Mouse (Mus musculus): Measurements from ENCODE around the gene Tmem178. TPM values are rescaled to one million over a fixed set of nuclear protein-coding genes. Genes with fewer than 3 reads are reported as not detected.

Tmem178 gene
- total and polyA plus RNA-seq, 3 experiments = 0.28 TPM; not detected in 2

GRCm38 (mm10) chr17:80900200-80900520, 44.3 kb upstream of the Tmem178 start:
- Histone ChIP-seq H3K9ac (ENCODE audit: control insufficient read depth, low read depth, low read length, poor library complexity, severe bottlenecking) (no peak overlapping the region), H3K79me2 (ENCODE audit: control insufficient read depth, insufficient read depth, low read length, poor library complexity) (no peaks in the 10 kb centered on the region), H3K27ac (ENCODE audit: control insufficient read depth, low read depth, low read length) (no peak overlapping the region), H3K27me3 (ENCODE audit: control insufficient read depth in 1 of 2, insufficient read depth in 2 of 2, low read length in 2 of 2) (no peaks in the 10 kb centered on the region; a peak in 1 of 4 replicates), H3K9me3 (replicated peaks; ENCODE audit: insufficient read depth, low read length) (no peaks in the 10 kb centered on the region), H3K4me1 (ENCODE audit: control insufficient read depth in 1 of 2, insufficient read depth in 2 of 2, low read length in 2 of 2) (no peaks in the 10 kb centered on the region), H3K36me3 (ENCODE audit: control insufficient read depth in 1 of 2, insufficient read depth in 2 of 2, low read length in 2 of 2) (no peaks in the 10 kb centered on the region), H3K4me3 (ENCODE audit: control insufficient read depth in 1 of 2, insufficient read depth in 1 of 2, low read depth in 2 of 2, low read length in 2 of 2) (no peak overlapping the region)
- TF ChIP-seq NELFE (IDR thresholded peaks at IDR 0.05; ENCODE audit: low read depth, low read length) = no peak
- TF ChIP-seq POLR2AphosphoS2 (IDR thresholded peaks at IDR 0.05; ENCODE audit: low read length) = no peak
- no peak for TF ChIP-seq MAX (IDR thresholded peaks at IDR 0.05; ENCODE audit: low read length)
- TF ChIP-seq CHD1 (IDR thresholded peaks at IDR 0.05; ENCODE audit: low read depth, low read length) = no peak
- TF ChIP-seq SIN3A (IDR thresholded peaks at IDR 0.05; ENCODE audit: low read length) = no peak
- TF ChIP-seq MEF2A (IDR thresholded peaks at IDR 0.05; ENCODE audit: extremely low read depth, insufficient replicate concordance, low read depth, low read length, poor library complexity, severe bottlenecking) = no peak
- no peak for TF ChIP-seq ZKSCAN1 (IDR thresholded peaks at IDR 0.05; ENCODE audit: low read depth, low read length)
- no peak for TF ChIP-seq NRF1 (IDR thresholded peaks at IDR 0.05; ENCODE audit: insufficient read depth, low read depth, low read length, poor library complexity, severe bottlenecking)
- TF ChIP-seq ETS1 (IDR thresholded peaks at IDR 0.05; ENCODE audit: low read depth, low read length) = no peak
- no peak for TF ChIP-seq SMC3 (IDR thresholded peaks at IDR 0.05; ENCODE audit: low read depth, low read length)
- no peak for TF ChIP-seq EP300 (IDR thresholded peaks at IDR 0.05; ENCODE audit: low read depth in 1 of 2, low read length in 2 of 2)
- no peak for TF ChIP-seq CTCF (IDR thresholded peaks at IDR 0.05 in 2 of 3, conservative IDR thresholded peaks at IDR 0.05 in 1 of 3; ENCODE audit: control insufficient read depth in 1 of 3, insufficient read depth in 1 of 3, low read depth in 2 of 3, low read length in 3 of 3, poor library complexity in 1 of 3, severe bottlenecking in 1 of 3)
- TF ChIP-seq RAD21 (IDR thresholded peaks at IDR 0.05; ENCODE audit: low read depth, low read length) = no peak
- no peak for TF ChIP-seq TBP (IDR thresholded peaks at IDR 0.05; ENCODE audit: low read depth, low read length)
- TF ChIP-seq MYC (IDR thresholded peaks at IDR 0.05; ENCODE audit: low read depth, low read length) = no peak
- TF ChIP-seq USF2 (IDR thresholded peaks at IDR 0.05; ENCODE audit: borderline replicate concordance in 1 of 2, insufficient read depth in 1 of 2, low read depth in 1 of 2, low read length in 2 of 2) = no peak
- no peak for TF ChIP-seq MAZ (IDR thresholded peaks at IDR 0.05; ENCODE audit: low read depth, low read length)
- no peak for DNase-seq (ENCODE audit: low read depth, low spot score)

DNA sequence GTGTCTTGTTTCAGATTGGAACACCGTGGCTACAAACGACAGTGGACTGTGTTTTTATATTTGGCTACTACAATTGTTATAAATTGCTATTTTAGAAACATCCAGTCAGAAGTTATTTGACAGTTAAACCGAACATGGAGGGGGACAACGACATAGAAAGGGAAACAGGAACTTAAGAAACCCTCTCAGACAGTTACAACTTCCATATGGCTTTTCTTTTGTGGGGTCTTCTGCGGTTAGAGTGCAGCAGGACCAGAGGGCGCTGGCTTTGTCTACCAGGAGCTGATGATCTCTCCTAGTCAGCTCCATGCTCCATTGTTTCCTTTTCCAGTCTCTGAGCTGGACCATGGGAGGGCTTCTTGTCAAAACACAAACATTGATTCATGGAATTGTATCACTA, 42.5 kb upstream of the Tmem178 start:
- H3K9ac ChIP-seq (ENCODE audit: control insufficient read depth, low read depth, low read length, poor library complexity, severe bottlenecking) = no peak overlapping the region
- H3K79me2 ChIP-seq (ENCODE audit: control insufficient read depth, insufficient read depth, low read length, poor library complexity) = no peaks in the 10 kb centered on the region
- no peaks in the 10 kb centered on the region for H3K9me3 ChIP-seq (replicated peaks; ENCODE audit: insufficient read depth, low read length)
- H3K4me1 ChIP-seq (ENCODE audit: control insufficient read depth in 1 of 2, insufficient read depth in 2 of 2, low read length in 2 of 2) = no peaks in the 10 kb centered on the region
- H3K27me3 ChIP-seq (ENCODE audit: control insufficient read depth in 1 of 2, insufficient read depth in 2 of 2, low read length in 2 of 2) = no peaks in the 10 kb centered on the region; a peak in 1 of 4 replicates
- TF ChIP-seq E2F4 (IDR thresholded peaks at IDR 0.05; ENCODE audit: borderline replicate concordance, low read depth, low read length) = no peak
- TF ChIP-seq KAT2A (conservative IDR thresholded peaks at IDR 0.05; ENCODE audit: low read depth, low read length) = no peak
- no peak for TF ChIP-seq MAZ (IDR thresholded peaks at IDR 0.05; ENCODE audit: low read depth, low read length)
- no peak for TF ChIP-seq TBP (IDR thresholded peaks at IDR 0.05; ENCODE audit: low read depth, low read length)
- no peak for TF ChIP-seq POLR2AphosphoS5 (IDR thresholded peaks at IDR 0.05; ENCODE audit: borderline replicate concordance, low read depth, low read length)
- no peak for TF ChIP-seq SMC3 (IDR thresholded peaks at IDR 0.05; ENCODE audit: low read depth, low read length)
- TF ChIP-seq MAFK (IDR thresholded peaks at IDR 0.05; ENCODE audit: borderline replicate concordance, low read depth, low read length) = no peak
- TF ChIP-seq ELF1 (IDR thresholded peaks at IDR 0.05; ENCODE audit: low read depth, low read length) = no peak
- TF ChIP-seq TAL1 (IDR thresholded peaks at IDR 0.05; ENCODE audit: low read length) = no peak
- TF ChIP-seq POLR2AphosphoS2 (IDR thresholded peaks at IDR 0.05; ENCODE audit: low read length) = no peak
- no peak for TF ChIP-seq RCOR1 (IDR thresholded peaks at IDR 0.05; ENCODE audit: low read depth, low read length)
- no peak for TF ChIP-seq BHLHE40 (IDR thresholded peaks at IDR 0.05; ENCODE audit: borderline replicate concordance, low read depth, low read length)
- TF ChIP-seq POLR2A (IDR thresholded peaks at IDR 0.05; ENCODE audit: control insufficient read depth in 1 of 2, insufficient read depth in 1 of 2, low read depth in 1 of 2, low read length in 2 of 2, poor library complexity in 1 of 2) = no peak
- no peak for TF ChIP-seq SIN3A (IDR thresholded peaks at IDR 0.05; ENCODE audit: low read length)
- no peak for TF ChIP-seq GATA1 (IDR thresholded peaks at IDR 0.05; ENCODE audit: low read depth, low read length)
- TF ChIP-seq USF1 (IDR thresholded peaks at IDR 0.05; ENCODE audit: low read depth, low read length) = no peak
- TF ChIP-seq MXI1 (IDR thresholded peaks at IDR 0.05; ENCODE audit: low read depth, low read length) = no peak
- TF ChIP-seq CHD2 (IDR thresholded peaks at IDR 0.05; ENCODE audit: low read length) = no peak
- TF ChIP-seq ETS1 (IDR thresholded peaks at IDR 0.05; ENCODE audit: low read depth, low read length) = no peak
- no peak for TF ChIP-seq ZC3H11A (IDR thresholded peaks at IDR 0.05; ENCODE audit: low read depth, low read length)
- DNase-seq (ENCODE audit: low read depth, low spot score) = no peak
- H3K4me3 ChIP-seq (ENCODE audit: control insufficient read depth in 1 of 2, insufficient read depth in 1 of 2, low read depth in 2 of 2, low read length in 2 of 2) = no peak overlapping the region
- H3K36me3 ChIP-seq (ENCODE audit: control insufficient read depth in 1 of 2, insufficient read depth in 2 of 2, low read length in 2 of 2) = no peaks in the 10 kb centered on the region
- H3K27ac ChIP-seq (ENCODE audit: control insufficient read depth, low read depth, low read length) = no peak overlapping the region

All from MEL (cell line).